Mouse (Mus musculus) layer of hippocampus, adult 11-12 months (tissue): ENCODE measurements around the gene Chst11.
A peak's percentile ranks its signal among the peaks of the same experiment; 100 is the strongest.

Experiments used
- DNase-seq: peaks from one replicate; pipeline ENCODE4 v3.0.0; 2022; ENCODE audit warnings: low spot score

Gene Chst11

GRCm38 (mm10) chr10:82984950-82985699 is at the start of gene Chst11:
Gene Chst11, plus strand, starts transcription at chr10:82985498.
- DNase-seq, result peak; percentile 79

GRCm38 (mm10) chr10:82935774-82936173 is 49.5 kb upstream of the Chst11 start:
- DNase-seq, result no peak

GRCm38 (mm10) chr10:82953415-82953814 is 31.9 kb upstream of the Chst11 start:
- no peak for DNase-seq

GRCm38 (mm10) chr10:82955117-82955516 is 30.2 kb upstream of the Chst11 start:
- no peak for DNase-seq

- DNase-seq, result no peak
Measured at GRCm38 (mm10) chr10:82958218-82958761, 27.0 kb upstream of the Chst11 start.

- DNase-seq, result no peak
Measured at GRCm38 (mm10) chr10:82959316-82959715, 26.0 kb upstream of the Chst11 start.

- no peak for DNase-seq
Measured at GRCm38 (mm10) chr10:82961302-82961701, 24.0 kb upstream of the Chst11 start.

- DNase-seq, result no peak
Measured at GRCm38 (mm10) chr10:82962018-82962417, 23.3 kb upstream of the Chst11 start.

- DNase-seq, result no peak
Measured at GRCm38 (mm10) chr10:82962472-82963020, 22.8 kb upstream of the Chst11 start.

- DNase-seq, result no peak
Measured at GRCm38 (mm10) chr10:82964491-82964890, 20.8 kb upstream of the Chst11 start.

GRCm38 (mm10) chr10:82966672-82967071 is 18.6 kb upstream of the Chst11 start:
- DNase-seq, result no peak

GRCm38 (mm10) chr10:82969612-82970011 is 15.7 kb upstream of the Chst11 start:
- no peak for DNase-seq

GRCm38 (mm10) chr10:82971549-82971948 is 13.7 kb upstream of the Chst11 start:
- no peak for DNase-seq

GRCm38 (mm10) chr10:82974201-82974600 is 11.1 kb upstream of the Chst11 start:
- no peak for DNase-seq

GRCm38 (mm10) chr10:82974627-82975177 is 10.6 kb upstream of the Chst11 start:
- no peak for DNase-seq

- no peak for DNase-seq
Measured at GRCm38 (mm10) chr10:82975806-82976205, 9.5 kb upstream of the Chst11 start.

GRCm38 (mm10) chr10:82982286-82982685 is 3.0 kb upstream of the Chst11 start:
- DNase-seq, result no peak

- peak; percentile 64 for DNase-seq
Measured at GRCm38 (mm10) chr10:82985700-82986131, 418 bp downstream of the Chst11 start.

- DNase-seq, result no peak
Measured at GRCm38 (mm10) chr10:82986251-82986992, 1.1 kb downstream of the Chst11 start.

GRCm38 (mm10) chr10:82986993-82987349 is 1.7 kb downstream of the Chst11 start:
- no peak for DNase-seq

GRCm38 (mm10) chr10:82987394-82987793 is 2.1 kb downstream of the Chst11 start:
- DNase-seq, result no peak

GRCm38 (mm10) chr10:82989418-82990025 is 4.2 kb downstream of the Chst11 start:
- no peak for DNase-seq
